Mouse (Mus musculus) liver, embryonic 14.5 days (tissue): ENCODE results near the gene Shoc2.

Source experiments
- CTCF ChIP-seq: IDR thresholded peaks from 2 replicates; pipeline ENCODE4 v1.5.1; 2016; ENCODE audit warnings: antibody characterized with exemption, low read depth, control low read depth
- EP300 ChIP-seq: IDR thresholded peaks from 2 replicates; pipeline ENCODE4 v1.6.1; 2016; ENCODE audit warnings: antibody characterized with exemption, low read depth

DNA sequence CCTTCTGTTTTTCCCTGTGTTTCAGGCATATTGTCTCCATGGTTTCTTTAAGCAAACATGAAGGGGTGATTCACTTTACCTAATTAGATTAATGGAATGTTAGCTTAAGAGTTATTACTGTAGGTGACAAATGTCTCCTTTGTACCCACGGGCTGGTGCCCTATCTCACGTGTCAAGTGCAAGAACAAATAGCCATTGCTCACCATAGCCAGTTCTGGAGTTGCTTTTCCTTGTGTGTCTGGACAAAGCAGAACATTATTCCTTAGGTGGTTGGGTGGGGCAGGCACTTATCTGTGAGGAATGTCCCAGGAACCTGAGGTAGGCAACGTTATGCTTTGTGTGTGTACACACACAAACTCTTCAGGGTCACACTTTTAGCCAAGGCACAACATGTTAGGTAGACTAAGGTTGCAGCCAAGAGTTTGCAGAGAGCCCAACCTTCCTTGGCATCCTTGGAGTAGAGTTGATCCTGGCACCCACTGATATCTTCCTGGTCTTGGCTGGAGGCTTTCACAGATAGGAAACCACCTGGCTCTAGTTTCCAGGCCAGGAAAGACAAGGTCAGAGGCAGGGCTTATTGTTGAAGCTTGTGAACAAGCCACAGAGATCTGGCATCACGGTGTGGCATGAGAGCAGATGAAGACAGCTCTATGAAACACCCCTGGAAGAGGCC, 96.4 kb downstream of the Shoc2 start:
- TF ChIP-seq CTCF (no peak), EP300 (no peak)
